Mouse (Mus musculus) hindbrain, embryonic 10.5 days (tissue): ENCODE results near the gene Ldlr. TPM values are rescaled to one million over a fixed set of nuclear protein-coding genes. Genes with fewer than 3 reads are reported as not detected.

Experiments used
- DNase-seq: peaks from one replicate; pipeline ENCODE4 v3.0.0-alpha.2; 2017; ENCODE audit warnings: low spot score
- H3K27ac ChIP-seq: fragments of 300-500 bp; sonication (generic); 2 replicates; pipeline ENCODE4 v1.5.1; 2016; ENCODE audit warnings: mild to moderate bottlenecking, moderate library complexity
- H3K27me3 ChIP-seq: fragments of 300-500 bp; sonication (generic); 2 replicates; pipeline ENCODE4 v1.6.1; 2016; ENCODE audit warnings: mild to moderate bottlenecking; ENCODE audit not compliant: poor library complexity, insufficient read depth, severe bottlenecking
- H3K36me3 ChIP-seq: fragments of 300-500 bp; sonication (generic); 2 replicates; pipeline ENCODE4 v1.6.1; 2016; ENCODE audit warnings: mild to moderate bottlenecking, moderate library complexity
- H3K4me1 ChIP-seq: fragments of 300-500 bp; sonication (generic); replicated peaks from 2 replicates; pipeline ENCODE4 v1.6.1; 2016; ENCODE audit warnings: mild to moderate bottlenecking
- H3K4me3 ChIP-seq: fragments of 300-500 bp; sonication (generic); 2 replicates; pipeline ENCODE4 v1.5.1; 2016; ENCODE audit warnings: mild to moderate bottlenecking, moderate library complexity
- H3K9me3 ChIP-seq: fragments of 300-500 bp; sonication (generic); 2 replicates; pipeline ENCODE4 v1.6.1; 2016; ENCODE audit warnings: mild to moderate bottlenecking, moderate library complexity
- WGBS: fragments of 180-500 bp; shearing (Covaris S2); methylation state at CpG from one replicate; pipeline ENCODE4 v1.1.7; 2016; 5-methylcytosine and 5-hydroxymethylcytosine counted together
- polyA plus RNA-seq: library from polyadenylated mRNA; unstranded; fragments of >200 nt; fragmentation: Nextera tagmentation; extraction: Ambion mirVana; gene quantifications from 2 replicates; pipeline ENCODE4 v1.2.1, GENCODE M21; 2016

Ldlr gene
- polyA plus RNA-seq, 1 experiment from 2014 or later: 51.1 TPM

DNA sequence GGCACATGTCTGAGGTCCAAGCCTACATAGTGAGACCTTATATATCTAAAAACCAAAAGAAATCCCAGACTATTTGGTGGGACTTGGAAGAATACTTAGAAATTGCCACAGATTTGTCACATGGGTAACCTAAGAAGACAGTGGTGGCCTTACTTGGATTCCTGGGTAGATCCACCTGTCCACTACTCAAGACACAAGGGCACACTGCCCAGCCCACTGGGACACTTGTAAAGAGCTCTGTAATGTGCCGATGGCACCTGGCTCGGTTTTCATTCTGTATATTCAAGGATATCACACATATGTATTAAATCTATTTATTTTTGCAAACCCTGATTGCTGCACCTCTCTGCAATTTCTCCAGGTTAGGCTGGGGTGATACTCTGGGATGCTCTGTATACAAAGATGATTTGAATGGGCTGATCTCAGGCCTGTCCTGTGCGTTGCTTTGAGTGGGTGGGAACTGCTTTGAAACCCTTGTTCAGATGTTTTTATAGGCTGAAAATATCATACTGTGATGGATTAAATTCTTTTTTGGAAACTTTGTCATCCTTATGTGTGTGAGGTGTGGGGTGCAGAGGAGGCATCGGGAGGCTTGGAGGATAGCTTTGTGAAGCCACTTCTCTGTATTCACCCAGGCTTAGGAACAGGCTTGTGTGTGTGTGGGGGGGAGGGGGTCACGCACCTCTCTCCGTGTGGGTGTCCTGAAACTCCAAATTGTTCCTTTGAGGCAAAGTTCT is 26.3 kb downstream of the Ldlr start:
- Histone ChIP-seq H3K4me1 (peaks cover 7% of the 10 kb centered on the region), H3K27ac (no peak overlapping the region), H3K4me3 (no peak overlapping the region), H3K27me3 (no peaks in the 10 kb centered on the region), H3K36me3 (peaks cover 77% of the 10 kb centered on the region), H3K9me3 (no peaks in the 10 kb centered on the region)
- no peak for DNase-seq
- WGBS: 92% methylated on average over 6 of the region's 6 CpGs

- DNase-seq: no peak
- WGBS: 70% methylated on average over 3 of the region's 3 CpGs
- Histone ChIP-seq H3K4me3 (no peak overlapping the region), H3K27ac (no peak overlapping the region), H3K36me3 (peaks cover 77% of the 10 kb centered on the region), H3K27me3 (no peaks in the 10 kb centered on the region), H3K4me1 (peaks cover 7% of the 10 kb centered on the region), H3K9me3 (no peaks in the 10 kb centered on the region)
Observed at GRCm38 (mm10) chr9:21750370-21750769, 27.1 kb downstream of the Ldlr start.

- 80% methylated on average over 6 of the region's 6 CpGs for WGBS
- H3K27me3 ChIP-seq: no peaks in the 10 kb centered on the region
- H3K4me1 ChIP-seq: peaks cover 7% of the 10 kb centered on the region
- no peak for DNase-seq
- H3K36me3 ChIP-seq: peaks cover 75% of the 10 kb centered on the region
- H3K9me3 ChIP-seq: no peaks in the 10 kb centered on the region
- no peak overlapping the region for H3K4me3 ChIP-seq
- no peak overlapping the region for H3K27ac ChIP-seq
Observed at GRCm38 (mm10) chr9:21751347-21751746, 28.1 kb downstream of the Ldlr start.

GRCm38 (mm10) chr9:21752252-21752792 is 29.0 kb downstream of the Ldlr start:
- Histone ChIP-seq H3K27ac (peak overlapping the region; percentile 59), H3K4me3 (no peak overlapping the region), H3K36me3 (peaks cover 75% of the 10 kb centered on the region), H3K9me3 (no peaks in the 10 kb centered on the region), H3K4me1 (peaks cover 7% of the 10 kb centered on the region), H3K27me3 (no peaks in the 10 kb centered on the region)
- DNase-seq: no peak
- WGBS: 66% methylated on average over 10 of the region's 10 CpGs

GRCm38 (mm10) chr9:21754003-21754402 is 30.7 kb downstream of the Ldlr start:
- H3K9me3 ChIP-seq: no peaks in the 10 kb centered on the region
- no peaks in the 10 kb centered on the region for H3K27me3 ChIP-seq
- peaks cover 14% of the 10 kb centered on the region for H3K4me1 ChIP-seq
- no peak overlapping the region for H3K27ac ChIP-seq
- H3K4me3 ChIP-seq: no peak overlapping the region
- peaks cover 67% of the 10 kb centered on the region for H3K36me3 ChIP-seq
- 96% methylated on average over 2 of the region's 2 CpGs for WGBS
- no peak for DNase-seq

GRCm38 (mm10) chr9:21754516-21755321 is 31.4 kb downstream of the Ldlr start:
- H3K27ac ChIP-seq: no peak overlapping the region
- no peaks in the 10 kb centered on the region for H3K9me3 ChIP-seq
- H3K4me1 ChIP-seq: peaks cover 21% of the 10 kb centered on the region
- no peaks in the 10 kb centered on the region for H3K27me3 ChIP-seq
- DNase-seq: no peak
- no peak overlapping the region for H3K4me3 ChIP-seq
- 79% methylated on average over 13 of the region's 13 CpGs for WGBS
- H3K36me3 ChIP-seq: peaks cover 60% of the 10 kb centered on the region

- peaks cover 42% of the 10 kb centered on the region for H3K36me3 ChIP-seq
- no peaks in the 10 kb centered on the region for H3K27me3 ChIP-seq
- DNase-seq: no peak
- peaks cover 15% of the 10 kb centered on the region for H3K4me1 ChIP-seq
- WGBS: 62% methylated on average over 14 of the region's 14 CpGs
- peak overlapping the region; percentile 95 for H3K27ac ChIP-seq
- no peaks in the 10 kb centered on the region for H3K9me3 ChIP-seq
- peak overlapping the region; percentile 92 for H3K4me3 ChIP-seq
Observed at GRCm38 (mm10) chr9:21758576-21759529, 35.6 kb downstream of the Ldlr start.

DNA sequence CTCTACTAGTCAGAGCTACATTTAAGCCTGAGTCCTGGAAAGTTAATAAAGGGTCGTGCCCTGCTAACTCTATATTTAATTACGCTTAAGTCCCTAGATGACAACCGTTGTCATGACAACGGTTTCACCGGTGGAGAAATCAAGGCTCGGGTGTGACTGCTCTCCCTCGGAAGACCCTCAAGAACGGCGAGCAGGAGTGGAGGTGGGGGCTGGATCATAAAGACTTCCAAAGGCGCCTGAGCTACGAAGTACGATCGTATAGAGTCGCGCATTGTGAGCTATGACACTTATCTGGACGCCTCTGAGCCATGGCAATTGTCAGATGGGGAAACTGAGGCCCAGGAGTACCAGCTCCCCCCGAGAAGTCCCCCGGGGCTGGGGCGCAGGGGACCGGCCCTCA is 36.4 kb downstream of the Ldlr start:
- Histone ChIP-seq H3K27me3 (no peaks in the 10 kb centered on the region), H3K4me3 (peak overlapping the region; percentile 92), H3K27ac (peak overlapping the region; percentile 95), H3K36me3 (peaks cover 33% of the 10 kb centered on the region), H3K4me1 (peaks cover 15% of the 10 kb centered on the region), H3K9me3 (no peaks in the 10 kb centered on the region)
- no peak for DNase-seq
- 1% methylated on average over 20 of the region's 20 CpGs for WGBS

GRCm38 (mm10) chr9:21760155-21761088 is 37.1 kb downstream of the Ldlr start, which contains the start of gene Spc24:
Gene Spc24, minus strand, starts transcription at chr9:21760303.
- peak within 1 kb of the TSS; percentile 95 for H3K27ac ChIP-seq
- WGBS: 2% methylated on average over 50 of the region's 54 CpGs
- H3K9me3 ChIP-seq: no peaks in the 10 kb centered on the region
- peak within 1 kb of the TSS; percentile 92 for H3K4me3 ChIP-seq
- peaks cover 15% of the 10 kb centered on the region for H3K4me1 ChIP-seq
- peak; percentile 98 for DNase-seq
- H3K27me3 ChIP-seq: no peaks in the 10 kb centered on the region
- H3K36me3 ChIP-seq: peaks cover 26% of the 10 kb centered on the region

GRCm38 (mm10) chr9:21762135-21762534 is 38.9 kb downstream of the Ldlr start:
- Histone ChIP-seq H3K4me1 (peaks cover 15% of the 10 kb centered on the region), H3K27ac (no peak overlapping the region), H3K4me3 (no peak overlapping the region), H3K27me3 (no peaks in the 10 kb centered on the region), H3K36me3 (peaks cover 11% of the 10 kb centered on the region), H3K9me3 (no peaks in the 10 kb centered on the region)
- DNase-seq: no peak

DNA sequence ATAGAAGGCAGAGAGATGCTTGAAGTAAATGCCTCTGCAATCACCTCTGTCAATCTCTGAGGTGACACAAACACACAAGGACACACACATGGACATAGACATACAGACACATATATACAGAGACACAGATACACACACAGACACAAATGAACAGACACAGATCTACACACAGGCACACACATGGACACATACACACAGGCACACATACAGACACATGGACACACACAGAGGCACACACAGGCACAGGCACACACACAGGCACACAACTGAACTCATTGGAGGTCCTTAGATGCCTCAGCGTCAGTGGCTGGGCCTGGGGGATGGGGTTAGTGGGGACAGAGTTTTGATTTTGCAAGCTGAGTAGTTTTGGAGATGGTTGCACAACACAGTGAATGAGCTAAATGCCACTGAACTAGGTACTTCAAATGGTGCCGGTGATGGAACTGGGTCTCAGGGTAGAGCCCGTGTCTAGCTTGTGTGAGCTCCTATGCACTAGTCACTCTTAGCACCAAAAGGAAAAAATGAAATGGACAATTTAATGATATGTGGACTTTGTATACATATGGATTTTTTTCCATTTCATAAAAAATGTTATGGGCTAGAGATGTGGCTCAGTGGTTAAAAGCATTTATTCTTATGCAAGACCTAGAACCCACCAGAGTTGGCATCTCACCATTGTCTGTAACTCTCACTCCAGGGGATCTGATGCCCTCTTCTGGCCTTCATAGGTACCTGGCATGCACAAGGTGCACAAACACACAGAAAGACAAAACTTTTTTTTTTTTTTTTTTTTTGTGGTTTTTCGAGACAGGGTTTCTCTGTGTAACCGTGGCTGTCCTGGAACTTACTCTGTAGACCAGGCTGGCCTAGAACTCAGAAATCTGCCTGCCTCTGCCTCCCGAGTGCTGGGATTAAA is 41.1 kb downstream of the Ldlr start:
- DNase-seq: no peak
- H3K4me1 ChIP-seq: peaks cover 25% of the 10 kb centered on the region
- H3K4me3 ChIP-seq: no peak overlapping the region
- WGBS: 93% methylated on average over 6 of the region's 6 CpGs
- peaks cover 18% of the 10 kb centered on the region for H3K36me3 ChIP-seq
- H3K27ac ChIP-seq: no peak overlapping the region
- H3K9me3 ChIP-seq: no peaks in the 10 kb centered on the region
- no peaks in the 10 kb centered on the region for H3K27me3 ChIP-seq
